Mouse (Mus musculus) heart, embryonic 16.5 days (tissue): ENCODE data around the gene Slco3a1. TPM values are rescaled to one million over a fixed set of nuclear protein-coding genes. Genes with fewer than 3 reads are reported as not detected.

Experiments
- ATAC-seq: fragments of 200-750 bp; cut with Nextera tagmentation; replicated peaks from 2 replicates; pipeline ENCODE4 v1.8.0; 2017; ENCODE audit warnings: moderate number of reproducible peaks; ENCODE audit not compliant: insufficient read depth, low FRiP score; ENCODE audit errors: extremely low read depth
- H3K27ac ChIP-seq: fragments of 300-500 bp; sonication (generic); 2 replicates; pipeline ENCODE4 v1.5.1; 2014; ENCODE audit warnings: mild to moderate bottlenecking, low read length, control low read depth, moderate library complexity
- H3K27me3 ChIP-seq: fragments of 300-500 bp; sonication (generic); 2 replicates; pipeline ENCODE4 v1.6.1; 2014; ENCODE audit warnings: low read length, mixed read lengths; ENCODE audit not compliant: control insufficient read depth, insufficient read depth
- H3K36me3 ChIP-seq: fragments of 300-500 bp; sonication (generic); 2 replicates; pipeline ENCODE4 v1.6.1; 2014; ENCODE audit not compliant: control insufficient read depth, insufficient read depth
- H3K4me1 ChIP-seq: fragments of 300-500 bp; sonication (generic); 2 replicates; pipeline ENCODE4 v1.6.1; 2014; ENCODE audit warnings: low read length, mixed read lengths; ENCODE audit not compliant: control insufficient read depth, insufficient read depth
- H3K4me2 ChIP-seq: fragments of 300-500 bp; sonication (generic); 2 replicates; pipeline ENCODE4 v1.6.1; 2014; ENCODE audit warnings: low read depth, mild to moderate bottlenecking, control low read depth, low read length
- H3K4me3 ChIP-seq: fragments of 300-500 bp; sonication (generic); 2 replicates; pipeline ENCODE4 v1.5.1; 2014; ENCODE audit warnings: mild to moderate bottlenecking, control low read depth, low read length
- H3K9ac ChIP-seq: fragments of 300-500 bp; sonication (generic); 2 replicates; pipeline ENCODE4 v1.6.1; 2014; ENCODE audit warnings: low read length, control low read depth
- H3K9me3 ChIP-seq: fragments of 300-500 bp; sonication (generic); replicated peaks from 2 replicates; pipeline ENCODE4 v1.6.1; 2016; ENCODE audit warnings: low read length; ENCODE audit not compliant: control insufficient read depth
- WGBS: fragments of 180-500 bp; shearing (Covaris S2); extraction: QIAGEN DNeasy Blood & Tissue Kit; methylation state at CpG from one replicate; pipeline ENCODE4 v1.1.7; 2014; 5-methylcytosine and 5-hydroxymethylcytosine counted together
- polyA plus RNA-seq: library from polyadenylated mRNA; unstranded; fragments of >200 nt; fragmentation: Nextera tagmentation; extraction: Ambion mirVana; gene quantifications from 2 replicates; pipeline ENCODE4 v1.2.1, GENCODE M21; 2015

Gene Slco3a1
- polyA plus RNA-seq, 1 experiment from 2014 or later, result 15.8 TPM

- H3K27me3 ChIP-seq, result no peaks in the 10 kb centered on the region
- no peak overlapping the region for H3K4me2 ChIP-seq
- WGBS, result 77% methylated on average over 7 of the region's 7 CpGs
- H3K4me3 ChIP-seq, result no peak overlapping the region
- H3K36me3 ChIP-seq, result no peaks in the 10 kb centered on the region
- no peaks in the 10 kb centered on the region for H3K9me3 ChIP-seq
- no peak overlapping the region for H3K27ac ChIP-seq
- no peak for ATAC-seq
- no peak overlapping the region for H3K9ac ChIP-seq
- no peaks in the 10 kb centered on the region for H3K4me1 ChIP-seq
Observed at GRCm38 (mm10) chr7:74330858-74331726, 223.5 kb downstream of the Slco3a1 start.

- Histone ChIP-seq H3K4me3 (no peak overlapping the region), H3K27ac (no peak overlapping the region), H3K36me3 (no peaks in the 10 kb centered on the region), H3K9ac (no peak overlapping the region), H3K4me2 (no peak overlapping the region), H3K9me3 (no peaks in the 10 kb centered on the region), H3K27me3 (no peaks in the 10 kb centered on the region), H3K4me1 (no peaks in the 10 kb centered on the region)
- no peak for ATAC-seq
- WGBS, result 79% methylated on average over 7 of the region's 7 CpGs
Observed at GRCm38 (mm10) chr7:74330117-74330857, 224.3 kb downstream of the Slco3a1 start.

GRCm38 (mm10) chr7:74329004-74329403 lies 225.6 kb downstream of the Slco3a1 start:
- no peak; the same call in 1 of the 2 replicates for ATAC-seq
- WGBS, result 79% methylated on average over 1 of the region's 1 CpGs
- H3K4me3 ChIP-seq, result no peak overlapping the region
- H3K27me3 ChIP-seq, result no peaks in the 10 kb centered on the region
- no peaks in the 10 kb centered on the region for H3K4me1 ChIP-seq
- no peaks in the 10 kb centered on the region for H3K9me3 ChIP-seq
- no peak overlapping the region for H3K9ac ChIP-seq
- no peaks in the 10 kb centered on the region for H3K36me3 ChIP-seq
- no peak overlapping the region for H3K4me2 ChIP-seq
- no peak overlapping the region for H3K27ac ChIP-seq

- Histone ChIP-seq H3K4me1 (no peaks in the 10 kb centered on the region), H3K4me2 (no peak overlapping the region), H3K4me3 (no peak overlapping the region), H3K9me3 (no peaks in the 10 kb centered on the region), H3K27me3 (no peaks in the 10 kb centered on the region), H3K9ac (no peak overlapping the region), H3K27ac (no peak overlapping the region), H3K36me3 (no peaks in the 10 kb centered on the region)
- no peak for ATAC-seq
- WGBS, result 77% methylated on average over 5 of the region's 5 CpGs
Observed at GRCm38 (mm10) chr7:74327716-74328115, 226.9 kb downstream of the Slco3a1 start.

GRCm38 (mm10) chr7:74325052-74325451 lies 229.5 kb downstream of the Slco3a1 start:
- ATAC-seq, result no peak
- no peak overlapping the region for H3K4me3 ChIP-seq
- no peaks in the 10 kb centered on the region for H3K27me3 ChIP-seq
- no peak overlapping the region for H3K27ac ChIP-seq
- no peaks in the 10 kb centered on the region for H3K36me3 ChIP-seq
- WGBS, result 76% methylated on average over 8 of the region's 8 CpGs
- no peak overlapping the region for H3K9ac ChIP-seq
- H3K9me3 ChIP-seq, result no peaks in the 10 kb centered on the region
- H3K4me1 ChIP-seq, result no peaks in the 10 kb centered on the region
- no peak overlapping the region for H3K4me2 ChIP-seq

- H3K27ac ChIP-seq, result no peak overlapping the region
- ATAC-seq, result 0 out of 2 replicates have a peak, but pooled peaks have one; percentile 28
- H3K4me1 ChIP-seq, result no peaks in the 10 kb centered on the region
- H3K4me2 ChIP-seq, result no peak overlapping the region
- no peaks in the 10 kb centered on the region for H3K27me3 ChIP-seq
- H3K4me3 ChIP-seq, result no peak overlapping the region
- WGBS, result 53% methylated on average over 5 of the region's 5 CpGs
- no peaks in the 10 kb centered on the region for H3K36me3 ChIP-seq
- H3K9ac ChIP-seq, result no peak overlapping the region
- no peaks in the 10 kb centered on the region for H3K9me3 ChIP-seq
Observed at GRCm38 (mm10) chr7:74323683-74324082, 230.9 kb downstream of the Slco3a1 start.

- no peaks in the 10 kb centered on the region for H3K36me3 ChIP-seq
- H3K4me2 ChIP-seq, result no peak overlapping the region
- no peaks in the 10 kb centered on the region for H3K27me3 ChIP-seq
- no peaks in the 10 kb centered on the region for H3K4me1 ChIP-seq
- H3K4me3 ChIP-seq, result no peak overlapping the region
- no peak for ATAC-seq
- no peaks in the 10 kb centered on the region for H3K9me3 ChIP-seq
- H3K9ac ChIP-seq, result no peak overlapping the region
- H3K27ac ChIP-seq, result no peak overlapping the region
Observed at GRCm38 (mm10) chr7:74323194-74323593, 231.4 kb downstream of the Slco3a1 start.

- Histone ChIP-seq H3K4me3 (no peak overlapping the region), H3K9me3 (no peaks in the 10 kb centered on the region), H3K4me2 (no peak overlapping the region), H3K27ac (no peak overlapping the region), H3K36me3 (no peaks in the 10 kb centered on the region), H3K27me3 (no peaks in the 10 kb centered on the region), H3K9ac (no peak overlapping the region), H3K4me1 (no peaks in the 10 kb centered on the region)
- no peak for ATAC-seq
- 92% methylated on average over 5 of the region's 5 CpGs for WGBS
Observed at GRCm38 (mm10) chr7:74320635-74321034, 233.9 kb downstream of the Slco3a1 start.

- Histone ChIP-seq H3K27me3 (no peaks in the 10 kb centered on the region), H3K4me2 (no peak overlapping the region), H3K9me3 (no peaks in the 10 kb centered on the region), H3K27ac (no peak overlapping the region), H3K4me3 (no peak overlapping the region), H3K36me3 (no peaks in the 10 kb centered on the region), H3K9ac (no peak overlapping the region), H3K4me1 (no peaks in the 10 kb centered on the region)
- ATAC-seq, result no peak
- WGBS, result 76% methylated on average over 3 of the region's 3 CpGs
Observed at GRCm38 (mm10) chr7:74315836-74316435, 238.6 kb downstream of the Slco3a1 start.
